Mouse (Mus musculus) kidney, postnatal 25 days (tissue): ENCODE measurements around the gene Herc2.

ENCODE experiments used
- DNase-seq, 2 experiments: peaks; one replicate each; pipeline ENCODE4 v3.0.0; 2021; ENCODE audit warnings: mixed read lengths in 2 of 2

Gene Herc2

DNA sequence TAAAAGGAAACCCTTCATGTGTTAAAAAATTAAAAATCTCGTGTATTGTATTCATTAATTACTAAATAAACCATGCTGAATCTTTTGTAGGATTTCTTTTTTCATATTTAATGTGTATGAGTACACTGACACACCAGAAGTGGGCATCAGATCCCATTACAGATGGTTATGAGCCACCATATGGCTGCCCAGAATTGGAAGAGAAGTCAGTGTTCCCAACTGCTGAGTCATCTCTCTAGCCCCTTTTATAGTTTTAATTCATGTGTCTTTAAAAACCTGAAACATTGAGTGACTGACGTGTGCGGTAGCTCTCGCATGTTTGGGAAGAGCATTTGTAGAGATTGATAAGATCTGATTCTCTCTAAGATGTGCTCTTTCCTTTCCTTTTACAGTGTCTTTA is 21.7 kb downstream of the Herc2 start:
- DNase-seq = no peak

DNA sequence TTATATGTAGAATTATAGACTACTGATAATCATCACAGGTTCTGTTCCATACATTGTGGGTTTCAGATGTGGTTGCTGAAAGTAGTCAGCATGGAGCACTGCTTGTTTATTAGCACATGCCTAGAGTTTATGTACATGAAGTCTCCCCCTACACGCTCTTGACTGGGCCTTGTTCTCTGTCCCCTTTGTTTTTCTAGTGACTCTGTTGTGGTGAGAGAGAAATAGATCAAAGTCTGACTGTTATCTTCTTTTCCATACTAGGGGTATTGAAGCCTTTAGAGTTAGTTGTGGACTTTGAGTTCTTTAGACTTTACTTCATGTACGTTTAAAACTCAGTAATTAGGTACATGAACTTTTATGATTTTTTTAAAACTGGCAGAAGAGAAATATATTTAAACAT is 33.0 kb downstream of the Herc2 start:
- no peak for DNase-seq

DNA sequence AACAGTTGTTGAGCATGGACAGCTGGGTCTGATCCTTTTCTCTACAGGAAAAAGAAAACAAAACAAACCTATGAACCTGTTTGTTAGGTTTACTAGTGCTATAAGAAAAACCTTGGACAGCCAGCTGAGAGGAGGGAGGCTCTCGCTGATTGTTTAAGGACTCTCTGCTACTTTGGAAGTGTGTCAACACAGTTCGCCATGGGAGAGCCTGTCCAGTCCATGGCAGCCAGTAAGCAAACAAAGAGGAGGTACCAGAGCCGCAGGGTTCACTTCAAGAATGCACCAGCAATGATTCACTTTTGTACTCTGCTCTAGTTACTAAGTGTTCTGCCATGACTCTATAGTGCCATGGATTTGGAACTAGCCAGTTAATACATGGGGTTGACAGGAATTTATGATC is 39.1 kb downstream of the Herc2 start:
- no peak for DNase-seq

DNA sequence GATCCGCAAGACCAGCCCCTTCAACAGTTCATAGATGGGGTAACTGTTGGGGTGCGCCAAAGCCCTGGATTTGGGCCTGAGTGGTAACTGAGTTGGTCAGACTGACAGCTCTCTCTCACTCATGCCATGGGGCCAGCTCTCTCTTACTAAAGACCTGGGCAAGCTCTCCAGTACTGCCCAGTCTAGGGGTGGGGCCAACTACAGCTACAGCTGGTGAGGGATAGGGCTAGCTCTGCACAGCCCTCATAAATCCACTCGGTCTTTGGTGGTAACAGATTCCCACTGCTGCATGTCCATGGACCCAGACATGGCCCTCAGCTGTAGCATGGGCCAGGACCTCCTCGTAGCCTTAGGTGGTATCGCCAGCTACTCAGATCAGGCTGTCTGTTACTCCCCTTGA is 41.4 kb downstream of the Herc2 start:
- DNase-seq = no peak

DNA sequence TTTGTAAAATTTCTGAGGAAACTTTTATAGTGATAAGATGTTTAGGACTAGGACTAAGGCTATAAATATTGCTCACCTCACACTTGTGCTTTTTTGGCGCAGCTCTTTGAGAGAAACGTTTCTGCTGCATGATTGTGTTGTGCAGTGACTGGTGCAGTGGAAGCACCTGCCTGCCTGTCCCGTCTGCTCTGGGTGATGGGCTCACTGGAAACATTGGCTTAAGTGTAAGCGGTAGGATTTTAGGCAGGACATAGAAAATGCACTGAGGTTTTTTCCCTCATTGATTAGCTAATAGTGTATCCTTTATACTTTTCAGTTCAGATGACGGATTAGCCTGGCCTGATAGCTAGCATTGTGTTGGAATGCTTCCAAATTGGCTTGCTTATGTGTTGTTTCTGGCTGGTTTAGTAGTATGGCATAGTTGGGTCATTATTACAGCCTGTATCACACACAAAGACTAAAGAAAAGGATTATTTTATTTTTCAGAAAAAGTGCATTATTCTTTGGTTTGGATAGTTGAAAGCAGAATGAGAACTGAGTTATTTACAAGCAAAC is 52.4 kb downstream of the Herc2 start:
- DNase-seq = no peak

DNA sequence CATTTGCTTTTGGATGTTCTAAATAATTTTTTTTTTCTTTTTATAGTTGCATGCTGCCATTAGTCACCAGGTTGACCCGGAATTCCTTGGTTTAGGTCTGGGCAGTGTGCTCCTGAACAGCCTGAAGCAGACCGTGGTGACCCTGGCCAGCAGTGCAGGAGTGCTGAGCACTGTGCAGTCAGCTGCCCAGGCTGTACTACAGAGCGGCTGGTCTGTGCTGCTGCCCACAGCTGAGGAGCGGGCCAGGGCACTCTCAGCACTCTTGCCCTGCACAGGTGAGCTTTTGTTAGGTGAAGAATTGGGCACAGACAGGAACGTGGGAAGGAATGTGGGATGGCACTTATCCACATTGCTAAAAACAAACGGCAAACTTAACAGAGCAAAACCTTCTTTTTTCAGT is 63.0 kb downstream of the Herc2 start:
- no peak for DNase-seq

DNA sequence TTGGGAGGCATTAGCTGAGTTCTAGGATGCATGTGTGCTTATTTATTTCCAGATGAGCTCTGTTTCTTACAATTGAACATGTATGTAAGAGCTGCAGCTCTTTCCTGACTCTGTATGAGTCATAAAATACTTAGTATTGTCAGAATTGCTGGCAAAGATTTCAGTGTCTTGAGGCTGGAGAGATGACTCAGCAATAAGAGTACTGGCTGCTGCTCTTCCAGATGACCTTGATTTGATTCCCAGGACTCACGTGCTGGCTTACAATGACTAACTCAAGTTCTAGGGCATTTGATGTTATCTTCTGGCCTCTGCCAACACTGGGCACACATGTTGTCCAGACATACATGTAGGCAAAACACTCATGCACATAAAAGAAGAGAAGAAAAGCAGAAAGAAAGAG is 64.2 kb downstream of the Herc2 start:
- DNase-seq = no peak

DNA sequence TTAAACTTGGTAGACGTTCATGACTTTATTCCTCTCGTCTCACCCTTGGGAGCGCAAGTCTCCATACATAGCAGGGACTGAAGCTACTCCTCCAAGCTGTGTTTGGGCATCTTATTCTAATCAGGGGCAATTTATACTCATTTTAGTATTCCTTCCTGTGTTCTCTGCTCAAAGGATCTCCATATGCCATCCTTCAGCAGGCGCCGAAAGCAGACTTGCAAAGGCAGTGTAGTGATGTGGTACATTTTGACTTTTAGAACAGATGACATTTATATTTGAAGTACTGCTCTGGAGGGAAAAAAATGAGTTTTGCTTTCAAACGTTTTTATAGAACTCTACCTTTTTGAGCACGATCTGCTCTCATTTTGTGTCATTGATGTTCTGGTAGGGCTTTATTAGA is 71.0 kb downstream of the Herc2 start:
- DNase-seq = no peak

DNA sequence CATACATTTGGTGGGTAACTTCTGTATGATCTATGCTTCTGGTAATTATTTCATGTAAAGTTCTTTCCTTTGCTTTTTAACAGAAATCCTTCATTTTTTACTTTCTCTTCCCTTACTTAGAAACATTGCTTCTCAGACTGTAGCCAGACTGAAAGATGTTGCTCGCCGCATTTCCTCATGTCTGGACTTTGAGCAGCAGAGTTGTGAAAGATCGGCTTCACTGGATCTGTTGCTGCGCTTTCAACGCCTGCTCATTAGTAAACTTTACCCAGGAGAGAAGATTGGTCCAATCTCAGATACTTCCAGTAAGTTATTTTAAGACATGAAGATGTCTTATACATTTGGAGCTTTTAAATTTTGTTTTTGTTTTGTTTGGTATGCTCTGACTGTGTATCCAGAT is 71.4 kb downstream of the Herc2 start:
- peak; percentile 10 to 48 for DNase-seq

DNA sequence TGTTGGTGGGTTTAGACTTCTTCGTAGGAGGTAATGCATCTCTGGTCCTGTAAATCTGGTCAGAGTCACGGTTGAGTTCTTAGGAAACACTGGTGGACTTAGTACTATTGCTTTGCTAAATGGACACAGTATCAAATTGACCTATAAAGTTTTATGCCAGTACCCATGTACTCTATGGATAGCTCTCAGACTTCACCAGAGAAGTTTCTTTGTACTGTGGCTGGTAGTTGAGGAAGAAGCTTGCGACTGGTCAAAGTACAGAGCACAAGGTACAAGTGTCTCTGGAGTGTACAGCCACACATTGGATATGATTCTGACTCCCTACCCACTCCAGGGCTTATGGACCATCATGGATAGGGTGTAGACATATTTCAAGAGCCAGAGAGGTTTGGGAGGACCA is 78.1 kb downstream of the Herc2 start:
- DNase-seq = no peak

DNA sequence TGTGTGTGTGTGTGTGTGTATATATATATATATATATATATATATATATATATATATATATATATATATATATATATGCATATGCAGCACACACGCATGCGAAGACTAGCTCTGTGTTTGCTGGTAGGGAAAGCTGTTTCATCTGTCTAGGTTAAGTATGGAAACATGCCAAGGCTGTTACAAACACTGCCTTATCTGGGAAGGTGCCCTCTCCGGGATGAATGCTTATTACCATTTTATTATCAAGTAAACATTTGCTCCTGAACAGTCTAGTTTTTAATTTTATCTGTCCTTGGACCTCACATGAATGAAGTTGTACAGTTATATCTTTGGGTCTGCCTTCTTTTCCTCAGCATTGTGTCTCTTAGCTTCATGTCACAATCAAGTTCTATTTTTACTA is 79.6 kb downstream of the Herc2 start:
- no peak for DNase-seq

DNA sequence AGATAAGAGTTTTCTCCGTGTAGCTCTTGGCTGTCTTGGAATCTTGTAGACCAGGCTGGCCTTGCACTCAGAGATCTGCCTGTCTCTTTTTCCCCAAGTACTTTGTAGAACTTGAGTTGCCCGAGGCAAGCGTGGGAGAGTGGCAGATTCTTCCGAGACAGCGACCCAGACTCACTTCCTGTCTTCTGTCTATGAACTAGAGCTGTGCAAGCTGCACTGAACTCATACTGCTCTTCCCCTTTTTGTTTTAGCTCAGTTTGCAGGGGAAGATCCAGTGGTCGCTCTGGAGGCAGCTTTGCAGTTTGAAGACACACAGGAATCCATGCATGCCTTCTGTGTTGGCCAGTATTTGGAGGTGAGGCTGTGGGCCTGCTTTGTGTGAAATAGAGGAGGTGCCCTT is 81.6 kb downstream of the Herc2 start:
- no peak for DNase-seq

DNA sequence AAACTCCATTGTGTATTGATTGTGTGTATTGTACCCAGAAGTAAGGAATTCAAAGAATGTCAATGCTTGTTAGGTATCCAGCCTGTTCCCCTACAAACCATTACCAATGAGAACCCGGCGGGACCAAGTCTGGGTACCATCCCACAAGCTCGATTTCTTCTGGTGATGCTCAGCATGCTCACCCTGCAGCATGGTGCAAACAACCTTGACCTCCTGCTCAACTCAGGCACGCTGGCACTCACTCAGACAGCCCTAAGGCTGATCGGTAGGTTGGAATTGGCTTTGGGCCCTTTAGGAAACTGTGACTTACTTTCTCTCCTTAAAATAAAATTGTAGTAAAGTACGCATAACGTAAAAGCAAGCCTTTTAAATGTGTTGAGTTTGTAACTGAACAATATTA is 88.7 kb downstream of the Herc2 start:
- DNase-seq = no peak

DNA sequence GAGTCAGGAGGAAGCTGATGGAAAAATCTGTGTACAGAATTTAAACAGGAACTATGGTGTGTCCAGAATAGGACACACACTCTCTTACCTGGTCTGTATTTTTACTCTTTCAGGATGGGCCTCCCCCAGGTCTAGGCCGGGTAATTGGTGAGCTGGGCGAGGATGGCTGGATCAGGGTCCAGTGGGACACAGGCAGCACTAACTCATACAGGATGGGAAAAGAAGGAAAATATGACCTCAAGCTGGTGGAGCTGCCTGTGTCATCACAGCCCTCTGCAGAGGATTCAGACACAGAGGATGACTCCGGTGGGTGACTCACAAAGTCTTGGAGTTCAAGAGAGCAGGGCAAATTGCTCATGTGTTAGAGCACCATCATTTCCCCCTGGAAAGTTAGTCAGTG is 96.4 kb downstream of the Herc2 start:
- no peak for DNase-seq

DNA sequence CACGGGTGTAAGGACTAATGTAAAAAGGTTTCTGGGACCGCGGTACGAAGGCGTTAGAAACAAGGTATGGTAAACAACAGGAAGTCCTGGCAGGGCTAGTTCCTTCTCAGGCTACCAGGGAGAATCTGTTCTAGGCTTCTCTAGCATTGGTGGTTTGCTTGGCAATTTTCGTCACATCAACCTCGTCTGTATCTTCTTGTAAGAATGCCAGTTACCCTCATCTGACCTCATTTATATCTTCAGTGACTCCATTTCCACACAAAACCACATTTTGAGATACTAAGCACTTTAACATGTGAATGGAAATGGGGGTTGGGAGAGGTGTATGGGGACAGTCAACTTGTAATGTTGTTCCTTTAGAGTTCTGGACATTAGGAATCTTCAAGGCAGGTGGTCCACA is 98.9 kb downstream of the Herc2 start:
- DNase-seq = no peak

DNA sequence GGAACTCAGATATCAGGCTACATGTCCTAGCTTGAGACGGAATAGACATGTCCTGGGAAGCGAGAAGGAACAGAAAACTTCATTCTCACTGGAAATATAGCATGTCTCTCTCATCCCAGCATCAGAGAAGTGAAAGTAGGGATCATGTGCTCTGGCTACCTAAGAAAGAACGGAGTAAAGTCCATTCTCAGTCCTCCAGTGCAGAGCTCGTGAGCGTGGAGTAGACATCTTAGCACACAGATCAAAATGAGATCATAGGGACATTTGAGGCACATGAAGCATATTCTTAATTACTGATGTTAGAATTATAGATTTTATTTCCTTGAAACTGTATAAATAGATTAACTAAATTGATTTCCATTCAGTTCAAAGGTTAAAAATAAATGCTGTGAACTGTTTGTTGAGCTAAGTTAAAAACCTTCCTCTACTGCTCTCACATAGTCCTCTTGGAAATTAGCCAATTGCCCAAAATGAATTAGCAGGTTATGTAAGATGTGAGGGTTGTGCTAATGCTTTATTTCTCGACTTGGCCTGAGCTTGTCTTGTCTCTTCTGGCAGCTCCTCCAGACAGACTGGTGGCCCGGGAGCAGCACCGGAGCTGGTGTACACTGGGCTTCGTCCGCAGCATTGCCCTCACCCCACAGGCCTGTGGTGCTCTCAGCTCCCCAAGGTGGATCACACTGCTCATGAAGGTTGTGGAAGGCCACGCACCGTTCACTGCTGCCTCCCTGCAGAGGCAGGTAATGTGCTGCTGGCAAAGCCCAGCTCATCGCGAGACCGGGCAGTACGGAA is 102.1 kb downstream of the Herc2 start:
- DNase-seq = no peak

DNA sequence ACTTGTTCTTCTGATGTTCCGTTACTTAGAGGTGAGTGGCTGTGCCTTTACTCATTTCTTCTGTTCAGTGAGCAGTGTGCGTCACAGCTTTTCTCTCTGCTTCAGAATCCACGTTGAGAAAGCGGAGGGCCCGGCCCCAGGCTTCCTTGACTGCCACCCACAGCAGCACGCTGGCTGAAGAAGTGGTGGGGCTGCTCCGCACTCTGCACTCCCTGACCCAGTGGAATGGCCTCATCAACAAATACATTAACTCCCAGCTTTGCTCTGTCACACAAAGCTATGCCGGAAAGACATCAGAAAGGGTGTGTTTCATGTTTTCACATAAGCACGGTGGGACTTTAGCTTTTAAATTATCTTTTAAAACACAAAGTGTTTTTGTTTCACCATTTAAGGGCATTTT is 103.2 kb downstream of the Herc2 start:
- DNase-seq = no peak

DNA sequence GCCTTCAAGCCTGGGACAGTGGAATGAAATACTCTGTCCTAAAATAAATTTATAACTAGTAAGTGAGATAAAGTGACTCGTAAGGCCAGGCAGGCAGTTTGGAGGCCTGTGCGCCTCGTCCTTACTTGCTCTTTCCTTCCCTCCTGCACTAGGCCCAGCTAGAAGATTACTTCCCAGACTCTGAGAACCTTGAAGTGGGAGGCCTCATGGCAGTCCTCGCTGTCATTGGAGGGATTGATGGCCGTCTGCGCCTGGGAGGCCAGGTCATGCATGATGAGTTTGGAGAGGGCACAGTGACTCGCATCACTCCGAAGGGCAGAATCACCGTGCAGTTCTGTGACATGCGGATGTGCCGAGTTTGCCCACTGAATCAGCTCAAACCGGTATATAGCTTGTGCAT is 103.6 kb downstream of the Herc2 start:
- no peak for DNase-seq

DNA sequence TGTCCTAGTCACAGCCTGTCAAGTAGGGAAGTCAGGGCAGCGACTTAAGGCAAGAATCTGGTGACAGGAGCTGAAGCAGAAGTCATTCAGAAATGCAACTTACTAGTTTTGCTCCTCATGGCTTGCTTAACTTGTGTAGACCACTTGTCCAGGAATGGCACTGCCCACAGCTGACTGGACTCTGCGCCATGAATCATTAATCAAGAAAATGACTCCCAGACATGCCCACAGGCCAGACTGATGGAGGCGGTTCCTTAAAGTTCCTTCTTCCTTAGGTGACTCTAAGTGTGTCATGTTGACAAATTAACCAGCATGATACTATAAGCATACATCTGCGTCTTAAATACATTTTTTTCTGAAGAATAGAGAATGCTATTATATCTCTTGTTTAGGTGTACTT is 113.3 kb downstream of the Herc2 start:
- no peak for DNase-seq

DNA sequence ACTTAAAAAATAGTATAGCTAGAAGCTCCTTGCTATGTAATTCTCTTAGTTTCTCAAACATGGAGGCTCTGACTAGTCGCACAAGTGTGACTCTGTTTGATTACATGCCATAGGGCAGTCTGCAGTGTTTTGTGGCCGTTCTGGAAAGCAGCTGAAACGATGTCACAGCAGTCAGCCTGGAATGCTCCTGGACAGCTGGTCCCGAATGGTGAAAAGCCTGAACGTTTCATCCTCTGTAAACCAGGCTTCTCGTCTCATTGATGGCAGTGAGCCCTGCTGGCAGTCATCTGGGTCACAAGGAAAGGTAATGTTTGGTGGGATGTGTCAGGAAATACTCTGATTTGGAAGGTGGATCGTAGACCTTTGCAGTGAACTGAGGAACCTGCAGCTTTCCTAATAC is 118.7 kb downstream of the Herc2 start:
- no peak for DNase-seq

DNA sequence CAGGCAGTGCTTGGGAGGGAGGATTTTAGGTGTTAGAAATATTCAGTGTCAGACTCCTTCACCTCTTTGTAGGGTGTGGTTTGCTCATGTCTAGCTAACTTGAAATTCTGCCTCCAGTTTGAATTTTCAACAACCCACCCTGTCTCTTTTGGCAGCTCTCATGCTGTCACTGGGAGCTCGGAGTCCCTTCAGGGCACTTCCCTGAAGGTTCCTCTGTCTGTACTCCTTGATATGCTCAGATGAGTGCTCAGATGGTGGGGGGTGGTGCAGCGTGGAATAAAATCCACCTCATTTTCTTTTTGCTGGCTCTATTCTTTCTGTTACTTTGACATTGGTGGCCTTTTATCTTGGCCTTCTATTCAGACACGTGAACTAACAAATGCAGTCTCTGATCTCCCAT is 127.4 kb downstream of the Herc2 start:
- DNase-seq = no peak

DNA sequence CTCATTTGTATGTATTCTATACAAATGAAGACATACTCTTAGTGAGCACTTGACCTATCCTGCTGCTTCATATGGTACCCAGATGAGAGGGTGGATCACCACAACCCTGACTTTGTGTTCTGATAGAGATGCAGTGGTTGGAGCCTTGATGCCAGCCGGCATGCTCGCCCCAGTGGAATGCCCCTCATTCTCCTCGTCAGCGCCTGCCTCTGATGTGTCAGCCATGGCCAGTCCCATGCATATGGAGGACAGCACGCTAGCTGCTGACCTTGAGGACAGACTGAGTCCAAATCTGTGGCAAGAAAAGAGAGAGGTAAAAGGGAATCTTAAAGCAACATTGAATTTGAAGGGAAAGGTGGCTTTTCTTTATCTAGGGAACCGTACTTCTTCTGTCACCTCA is 141.0 kb downstream of the Herc2 start:
- DNase-seq = no peak

DNA sequence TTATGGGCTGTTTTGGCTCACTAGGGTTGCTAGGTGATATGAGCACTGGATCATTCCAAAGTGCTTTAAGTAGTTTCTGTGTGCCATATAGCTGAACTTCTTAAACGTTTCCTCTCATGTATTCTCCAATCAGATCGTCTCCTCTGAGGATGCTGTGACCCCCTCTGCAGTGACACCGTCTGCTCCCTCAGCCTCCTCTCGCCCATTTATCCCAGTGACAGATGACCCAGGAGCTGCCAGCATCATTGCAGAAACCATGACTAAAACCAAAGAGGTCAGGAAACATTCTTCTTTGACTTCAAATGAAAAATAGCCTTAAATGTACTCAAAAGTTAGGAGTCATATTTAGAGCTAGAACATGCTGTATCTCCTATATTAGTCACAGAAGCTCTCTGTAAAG is 141.7 kb downstream of the Herc2 start:
- no peak for DNase-seq

DNA sequence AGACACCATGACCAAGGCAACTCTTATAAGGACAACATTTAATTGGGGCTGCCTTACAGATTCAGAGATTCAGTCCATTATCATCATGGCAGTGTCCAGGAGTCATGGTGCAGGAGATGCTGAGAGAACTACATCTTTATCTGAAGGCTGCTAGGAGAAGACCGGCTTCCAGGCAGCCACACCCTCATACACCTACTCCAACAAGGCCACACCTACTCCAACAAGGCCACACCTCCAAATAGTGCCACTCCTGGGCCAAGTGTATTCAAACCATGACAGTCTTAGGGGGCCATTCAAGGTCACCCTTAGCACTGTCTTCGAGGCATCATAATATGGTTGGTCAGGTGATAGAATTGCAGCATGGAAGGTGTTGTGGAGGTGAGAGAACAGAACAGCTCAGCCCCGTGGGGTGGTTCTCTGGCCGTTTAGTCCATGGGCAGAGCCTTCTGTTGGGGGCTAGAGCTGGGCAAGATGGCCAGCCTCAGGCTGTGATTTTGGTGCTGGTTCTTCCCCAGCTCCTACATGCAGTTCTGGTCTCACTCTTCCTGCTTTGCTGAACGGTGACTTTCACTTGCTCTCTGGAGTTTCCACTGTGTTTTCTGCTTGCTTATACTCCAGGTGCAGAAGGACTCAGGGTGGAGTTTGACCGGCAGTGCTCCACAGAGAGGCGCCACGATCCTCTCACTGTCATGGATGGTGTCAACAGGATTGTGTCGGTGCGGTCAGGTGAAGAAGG is 151.7 kb downstream of the Herc2 start:
- no peak for DNase-seq

DNA sequence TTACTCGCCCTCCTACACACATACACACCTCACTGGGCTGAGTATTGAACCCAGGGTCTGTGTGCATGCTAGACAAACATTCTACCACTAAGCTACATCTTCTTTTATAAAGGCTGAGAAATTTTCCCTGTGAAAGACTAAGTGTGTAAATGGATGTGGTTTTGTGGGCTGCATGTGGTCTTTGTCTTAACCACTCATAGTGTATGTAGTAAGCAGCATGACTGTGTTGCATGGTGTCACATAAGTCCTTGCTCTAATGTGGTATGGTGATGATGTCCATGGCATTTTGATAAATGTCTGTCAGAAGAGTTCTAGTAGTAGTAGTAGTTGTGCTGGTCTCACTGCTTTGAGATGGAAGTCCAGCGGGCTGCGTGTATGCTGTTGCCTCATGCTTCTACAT is 152.8 kb downstream of the Herc2 start:
- DNase-seq = no peak
